Mouse (Mus musculus): ENCODE measurements at regions not wholly inside any gene's neighbourhood (a gene's known extent, or its start where the extent isn't known, plus 50 kb on each side); places are given as distances from the start of the nearest gene placed in this dataset.

GRCm38 (mm10) chr10:37603529-37603928 is 464.8 kb upstream of the Marcks start:
- DNase-seq (ENCODE audit: low spot score in 2 of 2): no peak

- DNase-seq (ENCODE audit: low spot score in 2 of 2): no peak
Observed at GRCm38 (mm10) chr10:37602936-37603335, 464.2 kb upstream of the Marcks start.

GRCm38 (mm10) chr10:37589889-37590288 is 451.2 kb upstream of the Marcks start:
- DNase-seq (ENCODE audit: low spot score in 2 of 2): no peak

- no peak for DNase-seq (ENCODE audit: low spot score in 2 of 2)
Observed at GRCm38 (mm10) chr10:37589009-37589408, 450.3 kb upstream of the Marcks start.

DNA sequence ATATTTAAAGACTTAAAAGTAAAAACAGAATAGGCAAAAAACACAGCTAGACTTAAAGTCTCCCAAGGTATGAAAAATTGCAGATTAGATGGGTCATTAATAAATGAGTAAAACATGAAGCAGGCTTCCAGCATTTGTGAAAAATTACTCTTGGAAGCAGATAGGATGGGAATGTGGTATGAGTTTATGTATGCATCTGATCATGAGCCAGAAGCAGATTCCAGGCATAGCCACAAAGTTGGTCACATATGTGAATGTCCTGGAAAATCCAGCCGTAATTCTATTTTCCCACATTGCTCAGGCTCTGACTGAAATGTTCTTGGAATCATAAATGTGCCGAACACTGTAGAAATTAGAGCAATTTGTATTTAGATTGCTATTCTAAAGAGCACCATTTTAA is 432.5 kb upstream of the Marcks start:
- no peak for DNase-seq (ENCODE audit: low spot score in 2 of 2)

GRCm38 (mm10) chr10:37561705-37562104 is 423.0 kb upstream of the Marcks start:
- no peak for DNase-seq (ENCODE audit: low spot score in 2 of 2)

DNA sequence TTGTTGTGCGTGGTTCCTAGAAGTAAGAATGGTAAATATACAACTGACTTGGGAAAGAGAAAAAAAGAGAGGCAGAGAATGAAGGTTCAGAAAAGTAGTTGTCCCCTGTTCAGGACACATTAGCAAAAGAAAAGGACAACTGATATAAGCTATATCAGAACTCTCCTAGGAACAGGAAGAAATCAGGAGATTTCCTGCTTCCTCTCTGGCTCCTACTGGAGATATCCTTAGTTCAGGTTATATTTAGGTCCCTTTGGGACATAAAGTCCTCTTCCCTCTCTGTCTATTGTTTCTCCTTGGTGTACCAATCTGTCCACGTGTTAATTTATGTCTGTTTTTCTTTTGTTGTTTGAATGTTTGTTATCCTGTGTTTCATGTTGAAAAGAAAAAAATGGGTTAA is 410.7 kb upstream of the Marcks start:
- no peak for DNase-seq (ENCODE audit: low spot score in 2 of 2)

DNA sequence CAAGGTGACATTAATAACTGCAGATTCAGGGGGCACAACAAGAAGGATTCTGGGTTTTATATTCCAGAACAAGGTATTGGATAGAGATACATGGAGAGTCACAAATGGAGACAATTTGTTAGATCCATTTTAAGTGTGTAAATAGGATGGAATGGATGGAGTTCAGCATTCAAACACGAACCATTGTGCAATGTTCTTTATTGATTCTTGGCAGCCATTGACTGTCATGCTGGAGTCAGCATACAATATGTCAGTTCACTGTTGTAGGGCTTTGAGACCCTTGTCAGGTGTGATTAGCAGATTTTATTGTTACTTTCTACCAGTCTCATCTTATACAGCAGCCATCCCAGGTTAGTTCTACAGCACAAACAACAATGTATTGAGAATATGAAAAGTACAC is 402.0 kb upstream of the Marcks start:
- no peak for DNase-seq (ENCODE audit: low spot score in 2 of 2)

GRCm38 (mm10) chr10:37505966-37506615 is 367.4 kb upstream of the Marcks start:
- DNase-seq (ENCODE audit: low spot score in 2 of 2): no peak

DNA sequence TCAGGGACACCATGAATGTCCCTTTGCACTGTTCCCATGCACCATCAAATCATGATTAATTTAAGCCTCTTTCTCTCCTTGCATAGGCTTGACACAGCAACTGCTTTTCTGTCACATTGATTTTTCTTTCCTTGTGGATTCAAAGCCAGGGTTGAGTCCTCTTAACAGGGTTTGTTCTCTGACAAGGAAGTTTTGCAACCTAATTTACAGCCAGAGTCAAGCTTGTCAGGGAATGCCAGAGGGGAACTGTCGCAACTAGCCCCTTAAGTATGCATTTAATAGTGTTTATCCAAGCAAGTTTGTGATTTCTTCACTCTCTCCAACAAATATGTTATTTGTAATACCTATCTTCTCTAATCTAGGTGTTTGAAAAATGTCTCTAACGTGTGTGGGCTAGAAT is 365.7 kb upstream of the Marcks start:
- no peak for DNase-seq (ENCODE audit: low spot score in 2 of 2)

DNA sequence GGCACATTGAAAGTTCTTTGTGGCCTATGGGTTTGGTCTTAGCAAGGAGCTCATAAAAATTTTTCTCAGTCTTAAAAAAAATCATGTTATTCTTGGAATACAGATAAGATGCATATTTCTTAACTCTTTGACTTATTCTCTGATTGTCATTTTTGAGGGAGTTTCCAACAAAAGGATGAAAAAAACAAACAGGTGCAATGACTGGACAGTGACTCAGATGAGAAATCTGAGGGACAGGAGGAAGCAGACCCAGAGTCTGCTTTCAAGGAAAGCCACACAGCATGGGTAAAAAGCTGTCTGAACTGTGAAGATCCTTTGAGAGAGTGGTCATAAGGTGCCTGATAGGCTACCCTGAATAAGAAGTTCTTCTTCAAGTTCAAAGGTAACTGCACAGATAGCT is 363.8 kb upstream of the Marcks start:
- DNase-seq (ENCODE audit: low spot score in 2 of 2): no peak

DNA sequence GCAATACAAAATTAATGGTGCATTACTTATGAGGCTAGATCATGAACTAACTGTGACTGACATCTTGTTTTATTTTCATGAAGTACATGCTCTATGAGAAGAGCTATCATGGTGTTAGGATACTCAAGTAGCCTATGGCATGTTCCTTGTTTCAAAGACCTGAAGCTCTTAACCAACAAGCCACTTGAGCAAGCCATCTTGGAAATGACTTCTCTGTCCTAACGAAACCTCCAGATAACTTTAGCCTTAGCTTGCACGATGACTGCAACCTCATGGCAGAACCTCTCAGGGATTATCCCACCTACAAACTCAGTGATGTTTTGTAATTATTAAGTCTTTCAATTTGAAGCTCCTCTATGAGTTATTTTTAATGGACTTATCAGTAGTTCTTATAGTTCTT is 362.3 kb upstream of the Marcks start:
- DNase-seq (ENCODE audit: low spot score in 2 of 2): no peak

GRCm38 (mm10) chr10:37495467-37495866 is 356.7 kb upstream of the Marcks start:
- DNase-seq (ENCODE audit: low spot score in 2 of 2): no peak

DNA sequence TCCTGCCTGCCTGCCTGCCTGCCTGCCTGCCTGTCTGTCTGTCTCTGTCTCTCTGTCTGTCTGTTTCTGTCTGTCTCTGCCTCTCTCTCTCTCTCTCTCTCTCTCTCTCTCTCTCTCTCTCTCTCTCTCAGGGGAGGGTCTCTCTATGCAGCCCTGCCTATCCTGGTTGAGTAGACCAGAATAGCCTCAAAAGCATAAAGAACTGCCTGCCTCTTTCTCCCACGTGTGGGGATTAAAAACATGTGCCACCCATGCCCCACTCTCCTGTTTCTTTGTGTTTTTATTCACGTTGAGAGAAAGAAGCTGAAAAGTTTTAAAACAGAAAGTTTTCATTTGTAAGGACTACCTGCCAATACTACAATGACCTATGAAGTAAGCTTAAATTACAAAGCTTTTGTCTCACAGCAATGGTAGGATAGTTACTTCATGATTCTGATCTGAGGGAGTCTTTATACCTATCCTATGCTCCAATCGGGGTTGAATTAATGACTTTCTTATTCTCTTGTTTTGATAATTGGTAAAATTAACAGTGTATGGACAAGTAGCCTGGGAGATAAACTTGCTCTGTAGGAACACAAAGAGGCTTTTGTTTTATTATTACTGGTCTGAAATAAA is 355.9 kb upstream of the Marcks start:
- no peak for DNase-seq (ENCODE audit: low spot score in 2 of 2)

DNA sequence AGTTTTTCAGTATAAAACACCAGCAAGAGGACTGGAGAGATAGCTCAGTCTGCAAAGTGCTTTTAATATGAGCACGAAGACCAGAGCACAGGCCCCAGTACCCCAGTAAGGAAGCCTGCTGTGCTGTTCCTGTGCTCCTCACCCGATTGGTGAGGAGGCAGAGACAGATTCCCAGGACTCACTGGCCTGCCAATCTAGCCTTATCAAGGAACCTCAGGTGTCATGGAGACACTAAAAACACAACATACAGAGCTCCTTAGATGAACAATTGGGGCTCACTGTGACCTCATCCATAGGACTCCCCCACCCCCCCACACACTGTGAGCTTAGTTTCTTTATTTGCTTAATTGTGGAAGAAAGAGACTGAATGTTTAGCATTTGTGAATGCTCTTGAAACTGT is 355.4 kb upstream of the Marcks start:
- DNase-seq (ENCODE audit: low spot score in 2 of 2): no peak

- DNase-seq (ENCODE audit: low spot score in 2 of 2): peak in 1 of 2 experiments; percentile 23
Observed at GRCm38 (mm10) chr10:37484311-37485023, 345.7 kb upstream of the Marcks start.

- no peak for DNase-seq (ENCODE audit: low spot score in 2 of 2)
Observed at GRCm38 (mm10) chr10:37483521-37483920, 344.8 kb upstream of the Marcks start.

DNA sequence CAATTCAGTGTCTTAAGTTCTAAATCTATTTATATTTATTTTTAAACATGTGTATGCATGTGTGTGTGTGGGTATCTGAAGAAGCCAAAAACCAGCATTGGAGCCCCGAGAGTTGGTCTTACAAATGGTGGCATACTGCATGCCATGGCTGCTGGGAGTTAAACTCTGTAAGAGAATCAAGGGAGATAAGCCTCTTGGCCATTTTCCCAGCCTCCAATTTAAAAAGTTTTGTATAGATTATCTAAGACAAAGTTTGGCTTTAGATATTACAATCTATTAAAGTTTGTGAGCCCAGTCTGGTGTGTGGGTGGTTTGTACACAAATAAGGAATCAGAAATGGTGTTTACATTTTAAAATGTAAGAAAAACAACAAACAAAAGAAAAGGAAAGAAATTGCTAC is 343.2 kb upstream of the Marcks start:
- DNase-seq (ENCODE audit: low spot score in 2 of 2): no peak

- DNase-seq (ENCODE audit: low spot score in 2 of 2): no peak
Observed at GRCm38 (mm10) chr10:37480331-37480730, 341.6 kb upstream of the Marcks start.

- no peak for DNase-seq (ENCODE audit: low spot score in 2 of 2)
Observed at GRCm38 (mm10) chr10:37478108-37478507, 339.4 kb upstream of the Marcks start.

- DNase-seq (ENCODE audit: low spot score in 2 of 2): no peak
Observed at GRCm38 (mm10) chr10:37473086-37473485, 334.4 kb upstream of the Marcks start.

GRCm38 (mm10) chr10:37457384-37457783 is 318.7 kb upstream of the Marcks start:
- no peak for DNase-seq (ENCODE audit: low spot score in 2 of 2)

DNA sequence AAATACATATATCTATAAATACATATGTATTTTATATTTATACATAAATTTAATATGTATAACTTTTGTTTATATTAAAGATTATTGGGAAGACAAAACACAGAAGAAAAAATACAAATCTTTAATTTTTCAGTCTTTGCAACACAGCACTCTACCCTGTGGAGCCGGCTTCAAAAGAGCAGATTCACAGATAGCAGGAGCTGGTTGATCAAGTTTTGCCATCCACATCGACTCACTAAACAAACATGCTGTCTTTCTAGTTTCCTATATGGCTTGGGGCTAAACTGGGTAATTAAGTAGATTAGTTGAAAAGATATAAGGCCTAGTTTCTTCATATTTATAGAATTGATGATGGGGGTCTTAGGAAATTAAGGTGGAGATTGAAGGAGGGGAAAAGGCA is 311.2 kb upstream of the Marcks start:
- DNase-seq (ENCODE audit: low spot score in 2 of 2): no peak
